ENCODE assay signal across 8 mouse cellular contexts in genomic region chr2:5950305-5950704, GRCm38 (mm10). TPM values are rescaled to one million over a fixed set of nuclear protein-coding genes. Genes with fewer than 3 reads are reported as not detected.
DNase-seq lines count a peak whose midpoint lies in the region; ATAC-seq and TF ChIP-seq lines count a peak whose summit lies in the region.

No protein-coding gene starts in this region.

- peaks cover 6 to 21% of the 10 kb centered on the region in 2 experiments; a peak in 3 of 4 replicates for H3K36me3 ChIP-seq in MEL (ENCODE audit: control insufficient read depth in 1 of 2, insufficient read depth in 2 of 2, low read length in 2 of 2)
- H3K36me3 ChIP-seq in intestine, embryonic 15.5 days = no peaks in the 10 kb centered on the region
- no peaks in the 10 kb centered on the region for H3K36me3 ChIP-seq in liver, embryonic 15.5 days (replicated peaks)
- no peaks in the 10 kb centered on the region for H3K36me3 ChIP-seq in neural tube, embryonic 14.5 days (ENCODE audit: control insufficient read depth, insufficient read depth, low read length)

- H3K9me3 ChIP-seq in MEL (replicated peaks; ENCODE audit: insufficient read depth, low read length) = no peaks in the 10 kb centered on the region
- H3K9me3 ChIP-seq in intestine, embryonic 15.5 days = no peaks in the 10 kb centered on the region
- H3K9me3 ChIP-seq in liver, embryonic 15.5 days (replicated peaks) = no peaks in the 10 kb centered on the region
- H3K9me3 ChIP-seq in neural tube, embryonic 14.5 days (ENCODE audit: control insufficient read depth, low read length) = no peaks in the 10 kb centered on the region

- peaks cover 9 to 14% of the 10 kb centered on the region in 2 experiments for H3K4me1 ChIP-seq in MEL (ENCODE audit: control insufficient read depth in 1 of 2, insufficient read depth in 2 of 2, low read length in 2 of 2)
- H3K4me1 ChIP-seq in intestine, embryonic 15.5 days (replicated peaks) = no peaks in the 10 kb centered on the region
- peaks cover 33% of the 10 kb centered on the region for H3K4me1 ChIP-seq in liver, embryonic 15.5 days (replicated peaks)
- H3K4me1 ChIP-seq in neural tube, embryonic 14.5 days (ENCODE audit: control insufficient read depth, insufficient read depth, low read length) = peaks cover 5% of the 10 kb centered on the region

- no peak for TF ChIP-seq POLR2A in MEL (IDR thresholded peaks at IDR 0.05; ENCODE audit: control insufficient read depth in 1 of 2, insufficient read depth in 1 of 2, low read depth in 1 of 2, low read length in 2 of 2, poor library complexity in 1 of 2)

- 3% methylated on average over 6 of the region's 6 CpGs for WGBS in intestine, embryonic 15.5 days
- WGBS in liver, embryonic 15.5 days (ENCODE audit: insufficient replicate concordance) = 3% methylated on average over 6 of the region's 6 CpGs
- WGBS in neural tube, embryonic 14.5 days = 5% methylated on average over 6 of the region's 6 CpGs

- peaks cover 26% of the 10 kb centered on the region for H3K79me2 ChIP-seq in MEL (ENCODE audit: control insufficient read depth, insufficient read depth, low read length, poor library complexity)

- DNase-seq in cerebellum, adult 11-12 months = peak; percentile 60
- DNase-seq in cerebellum, postnatal 4 days (ENCODE audit: low spot score in 2 of 2) = no peak
- peak; percentile 76 for DNase-seq in MEL (ENCODE audit: low read depth, low spot score)
- DNase-seq in fat pad, adult 2 months (ENCODE audit: extremely low read depth, low read depth, low spot score) = peak; percentile 34
- no peak for DNase-seq in frontal cortex, postnatal 10 days (ENCODE audit: low spot score in 2 of 2)

- peak overlapping the region; percentile 86 for H3K27ac ChIP-seq in MEL (ENCODE audit: control insufficient read depth, low read depth, low read length)
- H3K27ac ChIP-seq in intestine, embryonic 15.5 days = peak overlapping the region; percentile 24
- peak overlapping the region; percentile 71 for H3K27ac ChIP-seq in liver, embryonic 15.5 days (replicated peaks)
- no peak overlapping the region; the same call in 1 of the 2 replicates for H3K27ac ChIP-seq in neural tube, embryonic 14.5 days (ENCODE audit: low read depth, low read length)

- no peak for TF ChIP-seq CTCF in MEL (IDR thresholded peaks at IDR 0.05 in 2 of 3, conservative IDR thresholded peaks at IDR 0.05 in 1 of 3; ENCODE audit: control insufficient read depth in 1 of 3, insufficient read depth in 1 of 3, low read depth in 2 of 3, low read length in 3 of 3, poor library complexity in 1 of 3, severe bottlenecking in 1 of 3)

- peak overlapping the region; percentile 60 for H3K4me2 ChIP-seq in intestine, embryonic 15.5 days (replicated peaks)
- peak overlapping the region; percentile 81 for H3K4me2 ChIP-seq in liver, embryonic 15.5 days
- H3K4me2 ChIP-seq in neural tube, embryonic 14.5 days (ENCODE audit: low read depth, low read length) = peak overlapping the region; percentile 83

- TF ChIP-seq RAD21 in MEL (IDR thresholded peaks at IDR 0.05; ENCODE audit: low read depth, low read length) = no peak

- no peaks in the 10 kb centered on the region for H3K27me3 ChIP-seq in MEL (ENCODE audit: control insufficient read depth in 1 of 2, insufficient read depth in 2 of 2, low read length in 2 of 2)
- no peaks in the 10 kb centered on the region for H3K27me3 ChIP-seq in intestine, embryonic 15.5 days (replicated peaks)
- no peaks in the 10 kb centered on the region for H3K27me3 ChIP-seq in liver, embryonic 15.5 days
- H3K27me3 ChIP-seq in neural tube, embryonic 14.5 days (ENCODE audit: control insufficient read depth, insufficient read depth, low read length) = no peaks in the 10 kb centered on the region

- 0 out of 2 replicates have a peak, but pooled peaks have one; percentile 24 for ATAC-seq in intestine, embryonic 15.5 days
- ATAC-seq in liver, embryonic 15.5 days (ENCODE audit: insufficient read depth) = no peak
- ATAC-seq in neural tube, embryonic 14.5 days (ENCODE audit: low read depth) = no peak

- H3K4me3 ChIP-seq in MEL (ENCODE audit: control insufficient read depth in 1 of 2, insufficient read depth in 1 of 2, low read depth in 2 of 2, low read length in 2 of 2) = peak overlapping the region; percentile 79 to 90
- peak overlapping the region; percentile 94 for H3K4me3 ChIP-seq in intestine, embryonic 15.5 days (replicated peaks)
- H3K4me3 ChIP-seq in liver, embryonic 15.5 days (replicated peaks) = peak overlapping the region; percentile 100
- H3K4me3 ChIP-seq in neural tube, embryonic 14.5 days (ENCODE audit: low read depth, low read length) = peak overlapping the region; percentile 98

- H3K9ac ChIP-seq in MEL (ENCODE audit: control insufficient read depth, low read depth, low read length, poor library complexity, severe bottlenecking) = peak overlapping the region; percentile 91
- H3K9ac ChIP-seq in intestine, embryonic 15.5 days = peak overlapping the region; percentile 36
- peak overlapping the region; percentile 72 for H3K9ac ChIP-seq in liver, embryonic 15.5 days
- peak overlapping the region; percentile 46; the same call in 1 of the 2 replicates for H3K9ac ChIP-seq in neural tube, embryonic 14.5 days (replicated peaks; ENCODE audit: low read depth, low read length)

- TF ChIP-seq EP300 in MEL (IDR thresholded peaks at IDR 0.05; ENCODE audit: low read depth in 1 of 2, low read length in 2 of 2) = no peak

TF ChIP-seq in MEL, 35 proteins besides CTCF, POLR2A, EP300 and RAD21:
- TF ChIP-seq RCOR1 (IDR thresholded peaks at IDR 0.05; ENCODE audit: low read depth, low read length) (0 out of 2 replicates have a peak, but pooled peaks have one; percentile 19), CHD1 (IDR thresholded peaks at IDR 0.05; ENCODE audit: low read depth, low read length) (no peak), POLR2AphosphoS2 (IDR thresholded peaks at IDR 0.05; ENCODE audit: low read length) (peak; percentile 46; the same call in 1 of the 2 replicates), GATA1 (IDR thresholded peaks at IDR 0.05; ENCODE audit: low read depth, low read length) (peak; percentile 30; the same call in 1 of the 2 replicates), ETS1 (IDR thresholded peaks at IDR 0.05; ENCODE audit: low read depth, low read length) (peak; percentile 45; the same call in 1 of the 2 replicates), MYC (IDR thresholded peaks at IDR 0.05; ENCODE audit: low read depth, low read length) (peak; percentile 59; the same call in 1 of the 2 replicates), GABPA (IDR thresholded peaks at IDR 0.05; ENCODE audit: low read depth, low read length) (0 out of 2 replicates have a peak, but pooled peaks have one; percentile 5), MXI1 (IDR thresholded peaks at IDR 0.05; ENCODE audit: low read depth, low read length) (peak; percentile 58; the same call in 1 of the 2 replicates), TCF12 (IDR thresholded peaks at IDR 0.05; ENCODE audit: low read depth, low read length) (0 out of 2 replicates have a peak, but pooled peaks have one; percentile 18), SIN3A (IDR thresholded peaks at IDR 0.05; ENCODE audit: low read length) (no peak; the same call in 1 of the 2 replicates), TAL1 (IDR thresholded peaks at IDR 0.05; ENCODE audit: low read length) (peak; percentile 34; the same call in 1 of the 2 replicates), ELF1 (IDR thresholded peaks at IDR 0.05; ENCODE audit: low read depth, low read length) (no peak)

RNA-seq across cellular contexts. Expression of gene Upf2, which starts 1.0 kb away (rescaled TPM):
- 15.2 and 15.3 TPM in 2 replicates for total RNA-seq in MEL (2012; rRNA removed)
- polyA plus RNA-seq in MEL (2012; ENCODE audit: insufficient read depth in 1 of 2, insufficient read length in 2 of 2, low read depth in 1 of 2, low replicate concordance in 2 of 2, missing spikeins in 1 of 2) = 10 to 100 TPM in 1 of 2 experiments, not detected in 1; 30.9 TPM
- polyA plus RNA-seq in intestine, embryonic 15.5 days (2015; fragmentation: Nextera tagmentation; extraction: Ambion mirVana) = 8.4 and 9.1 TPM in 2 replicates
- polyA plus RNA-seq in liver, embryonic 15.5 days (2015; fragmentation: Nextera tagmentation; extraction: Ambion mirVana) = 3.7 TPM in 2 replicates
- polyA plus RNA-seq in neural tube, embryonic 14.5 days (2014; fragmentation: Nextera tagmentation; extraction: Ambion mirVana) = 10.4 and 11.0 TPM in 2 replicates

RNA-seq across cellular contexts. Expression of gene Dhtkd1, which starts 7.7 kb away (rescaled TPM):
- total RNA-seq in MEL (2012; rRNA removed) = 1.5 and 1.6 TPM in 2 replicates
- polyA plus RNA-seq in MEL (2012; ENCODE audit: insufficient read depth in 1 of 2, insufficient read length in 2 of 2, low read depth in 1 of 2, low replicate concordance in 2 of 2, missing spikeins in 1 of 2) = 1 to 10 TPM in 1 of 2 experiments, not detected in 1; 1.6 TPM
- polyA plus RNA-seq in intestine, embryonic 15.5 days (2015; fragmentation: Nextera tagmentation; extraction: Ambion mirVana) = 2.8 and 3.5 TPM in 2 replicates
- polyA plus RNA-seq in liver, embryonic 15.5 days (2015; fragmentation: Nextera tagmentation; extraction: Ambion mirVana) = 3.5 and 4.0 TPM in 2 replicates
- 7.7 and 10.1 TPM in 2 replicates for polyA plus RNA-seq in neural tube, embryonic 14.5 days (2014; fragmentation: Nextera tagmentation; extraction: Ambion mirVana)

RNA-seq across cellular contexts. Expression of gene Sec61a2, which starts 55.1 kb away (rescaled TPM):
- total RNA-seq in MEL (2012; rRNA removed) = 13.9 and 17.8 TPM in 2 replicates
- 10 to 100 TPM in 1 of 2 experiments, not detected in 1; 32.3 TPM for polyA plus RNA-seq in MEL (2012; ENCODE audit: insufficient read depth in 1 of 2, insufficient read length in 2 of 2, low read depth in 1 of 2, low replicate concordance in 2 of 2, missing spikeins in 1 of 2)
- polyA plus RNA-seq in intestine, embryonic 15.5 days (2015; fragmentation: Nextera tagmentation; extraction: Ambion mirVana) = 62.3 and 64.8 TPM in 2 replicates
- 11.6 and 13.1 TPM in 2 replicates for polyA plus RNA-seq in liver, embryonic 15.5 days (2015; fragmentation: Nextera tagmentation; extraction: Ambion mirVana)
- polyA plus RNA-seq in neural tube, embryonic 14.5 days (2014; fragmentation: Nextera tagmentation; extraction: Ambion mirVana) = 134 and 144 TPM in 2 replicates

Comparison
In these comparisons a context has a peak if more than half of its experiments do, and no peak if none do; other contexts are left out.
1. DNase-seq: peak in cerebellum, adult 11-12 months (single experiment), MEL (single experiment) and fat pad, adult 2 months (single experiment); none in cerebellum, postnatal 4 days (0 of 2) and frontal cortex, postnatal 10 days (0 of 2).
2. H3K9ac ChIP-seq: peak in every context shown above with its lines; median percentile 91 in MEL; 72 in liver, embryonic 15.5 days; 46 in neural tube, embryonic 14.5 days; 36 in intestine, embryonic 15.5 days.
3. Peak in every context shown above with its lines, with median percentiles within 50 percentile points of each other: H3K4me3 ChIP-seq and H3K4me2 ChIP-seq.